9 mouse cellular contexts compared by ENCODE assay signal in genomic region chr1:59253301-59253909, GRCm38 (mm10). TPM values are rescaled to one million over a fixed set of nuclear protein-coding genes. Genes with fewer than 3 reads are reported as not detected.
A peak's percentile ranks its signal among the peaks of the same experiment; 100 is the strongest.
DNase-seq lines count a peak whose midpoint lies in the region; ATAC-seq and TF ChIP-seq lines count a peak whose summit lies in the region.
"Had no signal": no experiment of that assay in that cellular context is flagged by ENCODE, and none has a peak within 500 bp of the region (broad histone marks: within the 10 kb centered on the region; RNA-seq: fewer than 3 reads in every experiment).

No protein-coding gene starts in this region.

- peak; percentile 42; the same call in 1 of the 2 replicates for ATAC-seq in forebrain, embryonic 14.5 days
- ATAC-seq in liver, embryonic 16.5 days (ENCODE audit: low read depth), result no peak

- peak; percentile 61 for DNase-seq in heart, adult 11 months
- DNase-seq in heart, adult 2 months, result no peak
- peak; percentile 8 to 9 for DNase-seq in adrenal gland, postnatal 36 days
- no peak for DNase-seq in forebrain, embryonic 14.5 days (ENCODE audit: low spot score)
- DNase-seq in frontal cortex, adult 2 months (ENCODE audit: extremely low spot score in 1 of 2, low spot score in 1 of 2), result no peak
- DNase-seq in thymus, postnatal 10 days (ENCODE audit: low spot score in 2 of 2), result no peak
- DNase-seq in c-Kit-positive CD71-positive TER-119-positive erythroid progenitor cells, embryonic 14.5 days (ENCODE audit: low spot score), result no peak

- 13% methylated on average over 17 of the region's 18 CpGs for WGBS in heart, adult 2 months
- WGBS in forebrain, embryonic 14.5 days, result 2% methylated on average over 17 of the region's 18 CpGs
- WGBS in liver, embryonic 16.5 days (ENCODE audit: insufficient replicate concordance), result 14% methylated on average over 18 of the region's 18 CpGs

- H3K9ac ChIP-seq in heart, adult 2 months (ENCODE audit: low read depth, low read length), result no peak overlapping the region
- peak overlapping the region; percentile 41 for H3K9ac ChIP-seq in forebrain, embryonic 14.5 days (ENCODE audit: low read length)
- no peak overlapping the region for H3K9ac ChIP-seq in liver, embryonic 16.5 days (ENCODE audit: low read depth, low read length)

- H3K9me3 ChIP-seq in forebrain, embryonic 14.5 days (replicated peaks; ENCODE audit: control insufficient read depth, low read length), result no peaks in the 10 kb centered on the region
- H3K9me3 ChIP-seq in liver, embryonic 16.5 days (replicated peaks; ENCODE audit: control insufficient read depth, low read length), result no peaks in the 10 kb centered on the region

- no peak for TF ChIP-seq POLR2A in heart, adult 2 months (IDR thresholded peaks at IDR 0.05; ENCODE audit: insufficient read depth, low read depth, low read length)

- peaks cover 5% of the 10 kb centered on the region for H3K27me3 ChIP-seq in heart, adult 2 months (ENCODE audit: control insufficient read depth, insufficient read depth, low read length)
- no peaks in the 10 kb centered on the region for H3K27me3 ChIP-seq in forebrain, embryonic 14.5 days (replicated peaks; ENCODE audit: control insufficient read depth, insufficient read depth, low read length)
- H3K27me3 ChIP-seq in liver, embryonic 16.5 days (ENCODE audit: control insufficient read depth, insufficient read depth, low read depth, low read length), result no peaks in the 10 kb centered on the region

- intact Hi-C loops in heart, adult 2 months (cut with DNase I), result no loop called here

- H3K4me1 ChIP-seq in heart, adult 2 months (ENCODE audit: control insufficient read depth, insufficient read depth, low read length), result no peaks in the 10 kb centered on the region
- H3K4me1 ChIP-seq in forebrain, embryonic 14.5 days (ENCODE audit: control insufficient read depth, insufficient read depth, low read length), result no peaks in the 10 kb centered on the region
- no peaks in the 10 kb centered on the region for H3K4me1 ChIP-seq in liver, embryonic 16.5 days (ENCODE audit: control insufficient read depth, low read depth, low read length)

- TF ChIP-seq CTCF in heart, adult 2 months (IDR thresholded peaks at IDR 0.05), result no peak

- H3K79me2 ChIP-seq in heart, adult 2 months (replicated peaks; ENCODE audit: control insufficient read depth, insufficient read depth, low read length), result no peaks in the 10 kb centered on the region

- H3K4me3 ChIP-seq in heart, adult 2 months, result no peak overlapping the region
- H3K4me3 ChIP-seq in forebrain, embryonic 14.5 days (ENCODE audit: low read depth, low read length), result peak overlapping the region; percentile 18
- H3K4me3 ChIP-seq in liver, embryonic 16.5 days (ENCODE audit: low read depth, low read length), result no peak overlapping the region; the same call in 1 of the 2 replicates

- no peak for TF ChIP-seq EP300 in heart, adult 2 months (IDR thresholded peaks at IDR 0.05; ENCODE audit: insufficient read depth, low read depth, low read length)

- H3K4me2 ChIP-seq in forebrain, embryonic 14.5 days (ENCODE audit: low read length), result peak overlapping the region; percentile 45
- H3K4me2 ChIP-seq in liver, embryonic 16.5 days (ENCODE audit: low read depth, low read length), result peak overlapping the region; percentile 40

- H3K36me3 ChIP-seq in heart, adult 2 months (ENCODE audit: control insufficient read depth, insufficient read depth, low read length), result no peaks in the 10 kb centered on the region
- H3K36me3 ChIP-seq in forebrain, embryonic 14.5 days (ENCODE audit: control insufficient read depth, insufficient read depth, low read length), result no peaks in the 10 kb centered on the region
- H3K36me3 ChIP-seq in liver, embryonic 16.5 days (ENCODE audit: control insufficient read depth, insufficient read depth), result no peaks in the 10 kb centered on the region

- H3K27ac ChIP-seq in heart, adult 2 months, result no peak overlapping the region
- H3K27ac ChIP-seq in forebrain, embryonic 14.5 days (ENCODE audit: low read depth, low read length), result no peak overlapping the region
- H3K27ac ChIP-seq in liver, embryonic 16.5 days (ENCODE audit: low read length), result no peak overlapping the region

RNA-seq across cellular contexts. Expression of gene Cdk15, which starts 3.3 kb away (rescaled TPM):
- total RNA-seq in heart, adult 2 months (2021), result under 1 TPM in 1 of 2 experiments, not detected in 1; 0.32 TPM
- not detected in 2 replicates for polyA plus RNA-seq in heart, adult 2 months (2012; rRNA removed)
- under 1 TPM in 1 of 2 experiments, not detected in 1; 0.20 TPM for total RNA-seq in adrenal gland, postnatal 36 days (2021)
- 0.28 and 0.30 TPM in 2 replicates for polyA plus RNA-seq in forebrain, embryonic 14.5 days (2014; fragmentation: Nextera tagmentation; extraction: Ambion mirVana)
- polyA plus RNA-seq in liver, embryonic 16.5 days (2015; fragmentation: Nextera tagmentation; extraction: Ambion mirVana), result not detected in 2 replicates
- 0.50 and 0.67 TPM in 2 replicates for polyA plus RNA-seq in frontal cortex, adult 2 months (2012; rRNA removed)
- total RNA-seq: megakaryocyte, adult 5-6 weeks had no signal

RNA-seq across cellular contexts. Expression of gene Als2, which starts 16.4 kb away (rescaled TPM):
- 1 to 10 TPM; 9.8 to 9.9 TPM for total RNA-seq in heart, adult 2 months (2021)
- polyA plus RNA-seq in heart, adult 2 months (2012; rRNA removed), result 2.8 and 4.7 TPM in 2 replicates
- 10 to 100 TPM; 10.5 to 11.2 TPM for total RNA-seq in adrenal gland, postnatal 36 days (2021)
- polyA plus RNA-seq in forebrain, embryonic 14.5 days (2014; fragmentation: Nextera tagmentation; extraction: Ambion mirVana), result 10.7 and 17.4 TPM in 2 replicates
- polyA plus RNA-seq in liver, embryonic 16.5 days (2015; fragmentation: Nextera tagmentation; extraction: Ambion mirVana), result 7.9 and 8.0 TPM in 2 replicates
- polyA plus RNA-seq in frontal cortex, adult 2 months (2012; rRNA removed), result 12.2 and 14.5 TPM in 2 replicates

Comparison
In these comparisons a context has a peak if more than half of its experiments do, and no peak if none do; other contexts are left out.
1. DNase-seq: peak in heart, adult 11 months (single experiment) and adrenal gland, postnatal 36 days (2 of 2); none in heart, adult 2 months (0 of 2), forebrain, embryonic 14.5 days (single experiment), frontal cortex, adult 2 months (0 of 2), thymus, postnatal 10 days (0 of 2) and c-Kit-positive CD71-positive TER-119-positive erythroid progenitor cells, embryonic 14.5 days (single experiment).